ENCODE assay signal across 8 mouse cellular contexts in genomic region chr9:112235696-112236397, GRCm38 (mm10). TPM values are rescaled to one million over a fixed set of nuclear protein-coding genes. Genes with fewer than 3 reads are reported as not detected.
DNase-seq lines count a peak whose midpoint lies in the region; ATAC-seq lines count a peak whose summit lies in the region.

Gene Arpp21, minus strand, starts transcription at chr9:112235938.

- no peaks in the 10 kb centered on the region for H3K9me3 ChIP-seq in heart, embryonic 16.5 days (replicated peaks; ENCODE audit: control insufficient read depth, low read length)
- no peaks in the 10 kb centered on the region for H3K9me3 ChIP-seq in embryonic facial prominence, embryonic 10.5 days
- no peaks in the 10 kb centered on the region for H3K9me3 ChIP-seq in intestine, embryonic 16.5 days (ENCODE audit: control insufficient read depth, low read length)
- H3K9me3 ChIP-seq in midbrain, embryonic 15.5 days = no peaks in the 10 kb centered on the region

- no peak for DNase-seq in heart, adult 18-20 months
- peak; percentile 18 for DNase-seq in ES-CJ7 (ENCODE audit: low read depth, low spot score)
- no peak for DNase-seq in embryonic facial prominence, embryonic 10.5 days (ENCODE audit: low spot score)
- DNase-seq in T-cell, adult 2 months (ENCODE audit: low spot score) = no peak

- H3K27me3 ChIP-seq in heart, embryonic 16.5 days (ENCODE audit: control insufficient read depth, insufficient read depth, low read length) = peaks cover 50% of the 10 kb centered on the region
- H3K27me3 ChIP-seq in embryonic facial prominence, embryonic 10.5 days (replicated peaks; ENCODE audit: low read depth, poor library complexity, severe bottlenecking) = peaks cover 79% of the 10 kb centered on the region
- H3K27me3 ChIP-seq in intestine, embryonic 16.5 days (replicated peaks; ENCODE audit: control insufficient read depth, insufficient read depth, low read length) = peaks cover 40% of the 10 kb centered on the region
- no peaks in the 10 kb centered on the region for H3K27me3 ChIP-seq in midbrain, embryonic 15.5 days (replicated peaks)

- no peaks in the 10 kb centered on the region for H3K36me3 ChIP-seq in heart, embryonic 16.5 days (ENCODE audit: control insufficient read depth, insufficient read depth)
- H3K36me3 ChIP-seq in embryonic facial prominence, embryonic 10.5 days (replicated peaks) = no peaks in the 10 kb centered on the region
- H3K36me3 ChIP-seq in intestine, embryonic 16.5 days (ENCODE audit: control insufficient read depth, insufficient read depth, low read length) = no peaks in the 10 kb centered on the region
- no peaks in the 10 kb centered on the region for H3K36me3 ChIP-seq in midbrain, embryonic 15.5 days (replicated peaks)

- peak within 1 kb of the TSS; percentile 66 for H3K9ac ChIP-seq in heart, embryonic 16.5 days (ENCODE audit: low read length)
- no peak within 1 kb of the TSS for H3K9ac ChIP-seq in intestine, embryonic 16.5 days (ENCODE audit: low read depth, low read length)
- H3K9ac ChIP-seq in midbrain, embryonic 15.5 days = peak within 1 kb of the TSS; percentile 77

- peak within 1 kb of the TSS; percentile 90 for H3K4me2 ChIP-seq in heart, embryonic 16.5 days (ENCODE audit: low read depth, low read length)
- H3K4me2 ChIP-seq in intestine, embryonic 16.5 days (ENCODE audit: low read depth, low read length) = peak within 1 kb of the TSS; percentile 52
- peak within 1 kb of the TSS; percentile 75 for H3K4me2 ChIP-seq in midbrain, embryonic 15.5 days

- H3K4me3 ChIP-seq in heart, embryonic 16.5 days (ENCODE audit: low read length) = peak within 1 kb of the TSS; percentile 62
- H3K4me3 ChIP-seq in embryonic facial prominence, embryonic 10.5 days = peak within 1 kb of the TSS; percentile 63
- H3K4me3 ChIP-seq in intestine, embryonic 16.5 days (ENCODE audit: low read length) = peak within 1 kb of the TSS; percentile 36
- peak within 1 kb of the TSS; percentile 58 for H3K4me3 ChIP-seq in midbrain, embryonic 15.5 days

- no peak for ATAC-seq in heart, embryonic 16.5 days (replicated peaks; ENCODE audit: extremely low read depth, insufficient read depth, low FRiP score)
- ATAC-seq in intestine, embryonic 16.5 days = no peak
- ATAC-seq in midbrain, embryonic 15.5 days (replicated peaks) = peak; percentile 77
- ATAC-seq in erythroblast, adult 5-6 weeks (replicated peaks; ENCODE audit: low FRiP score, poor library complexity, severe bottlenecking) = no peak

- H3K27ac ChIP-seq in heart, embryonic 16.5 days (ENCODE audit: low read length) = no peak within 1 kb of the TSS
- H3K27ac ChIP-seq in embryonic facial prominence, embryonic 10.5 days (replicated peaks) = peak within 1 kb of the TSS; percentile 66
- no peak within 1 kb of the TSS for H3K27ac ChIP-seq in intestine, embryonic 16.5 days (ENCODE audit: low read length)
- H3K27ac ChIP-seq in midbrain, embryonic 15.5 days = peak within 1 kb of the TSS; percentile 93

- 31% methylated on average over 16 of the region's 16 CpGs for WGBS in heart, embryonic 16.5 days
- WGBS in embryonic facial prominence, embryonic 10.5 days = 15% methylated on average over 16 of the region's 16 CpGs
- WGBS in intestine, embryonic 16.5 days = 20% methylated on average over 16 of the region's 16 CpGs
- 14% methylated on average over 16 of the region's 16 CpGs for WGBS in midbrain, embryonic 15.5 days

- peaks cover 7% of the 10 kb centered on the region; the same call in 1 of the 2 replicates for H3K4me1 ChIP-seq in heart, embryonic 16.5 days (ENCODE audit: control insufficient read depth, insufficient read depth, low read length)
- peaks cover 19% of the 10 kb centered on the region for H3K4me1 ChIP-seq in embryonic facial prominence, embryonic 10.5 days
- peaks cover 4% of the 10 kb centered on the region; the same call in 1 of the 2 replicates for H3K4me1 ChIP-seq in intestine, embryonic 16.5 days (ENCODE audit: control insufficient read depth, insufficient read depth, low read length)
- peaks cover 3% of the 10 kb centered on the region; the same call in 1 of the 2 replicates for H3K4me1 ChIP-seq in midbrain, embryonic 15.5 days

RNA-seq across cellular contexts. Expression of gene Arpp21, which starts in this region (rescaled TPM):
- 10.7 and 32.2 TPM in 2 replicates for polyA plus RNA-seq in heart, embryonic 16.5 days (2015; fragmentation: Nextera tagmentation; extraction: Ambion mirVana)
- total RNA-seq in heart, adult 18-20 months (2021) = 1 to 10 TPM; 1.4 TPM
- 0.63 and 1.8 TPM in 2 replicates for polyA plus RNA-seq in embryonic facial prominence, embryonic 10.5 days (2016; fragmentation: Nextera tagmentation; extraction: Ambion mirVana)
- polyA plus RNA-seq in intestine, embryonic 16.5 days (2015; fragmentation: Nextera tagmentation; extraction: Ambion mirVana) = 0.73 and 0.98 TPM in 2 replicates
- 52.1 and 56.4 TPM in 2 replicates for polyA plus RNA-seq in midbrain, embryonic 15.5 days (2015; fragmentation: Nextera tagmentation; extraction: Ambion mirVana)
- total RNA-seq in erythroblast, adult 5-6 weeks (2015; ENCODE audit: low replicate concordance) = not detected in 2 replicates
- 1.4 TPM in 1 of 2 replicates, not detected in the other for total RNA-seq in erythroblast, adult 5-6 weeks (2017; ENCODE audit: low replicate concordance)

Comparison
In these comparisons a context has a peak if more than half of its experiments do, and no peak if none do; other contexts are left out.
1. H3K27ac ChIP-seq: peak in embryonic facial prominence, embryonic 10.5 days (single experiment) and midbrain, embryonic 15.5 days (single experiment); none in heart, embryonic 16.5 days (single experiment) and intestine, embryonic 16.5 days (single experiment).
2. Peak in every context shown above with its lines, with median percentiles within 50 percentile points of each other: H3K4me2 ChIP-seq and H3K4me3 ChIP-seq.